Mouse (Mus musculus) MEL (cell line): ENCODE results near the gene Gm20388.

Experiments
- POLR2A ChIP-seq, 2 experiments: IDR thresholded peaks; 2 replicates each; pipeline ENCODE4 v1.6.1; 2011 to 2012; ENCODE audit warnings: low read length in 2 of 2, mild to moderate bottlenecking in 2 of 2, control low read depth in 1 of 2, improper control_type of control experiment in 1 of 2, low read depth in 1 of 2, moderate library complexity in 1 of 2; ENCODE audit not compliant: control insufficient read depth in 1 of 2, insufficient read depth in 1 of 2, poor library complexity in 1 of 2
- RCOR1 ChIP-seq: IDR thresholded peaks from 2 replicates; pipeline ENCODE4 v1.6.1; 2012; ENCODE audit warnings: low read depth, mild to moderate bottlenecking, inconsistent platforms, low read length, improper control_type of control experiment
- ZNF384 ChIP-seq: IDR thresholded peaks from 2 replicates; pipeline ENCODE4 v1.6.1; 2012; ENCODE audit warnings: low read depth, mild to moderate bottlenecking, inconsistent platforms, low read length, improper control_type of control experiment

- TF ChIP-seq POLR2A (IDR thresholded peaks at IDR 0.05; ENCODE audit: control insufficient read depth in 1 of 2, insufficient read depth in 1 of 2, low read depth in 1 of 2, low read length in 2 of 2, poor library complexity in 1 of 2) (no peak), RCOR1 (no peak), ZNF384 (no peak)
Measured at GRCm38 (mm10) chr8:121301431-121301830, 1390.8 kb downstream of the Gm20388 start.
